Mouse (Mus musculus): ENCODE data around the gene Epha4.

Epha4 gene

GRCm38 (mm10) chr1:77514963-77515650 lies at the start of gene Epha4:
Gene Epha4 (minus strand): TSS chr1:77515088.
- no peak for DNase-seq (ENCODE audit: low read depth, low spot score)

- DNase-seq (ENCODE audit: low read depth, low spot score), result no peak
Measured at GRCm38 (mm10) chr1:77556199-77556598, 41.3 kb upstream of the Epha4 start.

DNA sequence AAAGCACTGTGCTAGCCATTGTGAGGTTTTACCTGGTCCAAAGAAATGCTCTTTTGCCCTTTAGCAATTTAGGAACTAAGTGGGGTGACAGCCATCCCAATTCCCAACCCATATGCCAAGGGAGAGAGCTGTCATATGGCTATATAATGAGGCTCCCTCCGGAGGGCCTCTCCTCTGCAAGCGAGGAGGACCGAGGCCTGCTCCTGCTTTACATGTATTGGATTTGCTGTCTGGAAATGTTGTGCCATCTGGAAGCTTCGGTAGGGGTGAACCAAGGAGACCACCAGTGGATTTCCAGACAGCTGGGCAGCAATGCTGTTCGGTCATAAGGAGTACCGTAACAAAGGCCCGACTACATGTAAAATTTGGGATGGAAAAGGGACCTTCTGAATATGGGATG lies 37.0 kb upstream of the Epha4 start:
- DNase-seq (ENCODE audit: low read depth, low spot score), result no peak

GRCm38 (mm10) chr1:77545722-77546121 lies 30.8 kb upstream of the Epha4 start:
- DNase-seq (ENCODE audit: low read depth, low spot score), result no peak

- no peak for DNase-seq (ENCODE audit: low read depth, low spot score)
Measured at GRCm38 (mm10) chr1:77545035-77545434, 30.1 kb upstream of the Epha4 start.

GRCm38 (mm10) chr1:77544279-77544678 lies 29.4 kb upstream of the Epha4 start:
- no peak for DNase-seq (ENCODE audit: low read depth, low spot score)

DNA sequence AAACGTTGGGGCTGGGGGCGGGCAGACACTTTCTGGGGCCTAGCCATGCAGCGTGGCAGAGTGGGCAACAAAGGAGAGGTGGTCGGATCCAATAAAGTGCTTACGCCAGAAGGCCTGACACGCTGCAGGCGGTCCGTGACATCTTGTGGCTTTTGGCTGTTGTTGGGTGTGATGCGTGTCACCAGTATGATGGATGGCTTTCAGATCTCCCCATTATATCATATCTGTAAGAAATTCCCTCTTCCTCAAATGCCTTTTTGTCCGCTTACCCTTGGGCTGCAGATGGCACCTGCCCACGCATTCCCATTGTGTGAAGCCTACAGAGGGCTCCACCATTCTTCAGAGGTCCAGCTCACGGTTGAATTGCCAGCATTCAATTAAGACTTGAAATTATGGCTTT lies 25.1 kb upstream of the Epha4 start:
- no peak for DNase-seq (ENCODE audit: low read depth, low spot score)

GRCm38 (mm10) chr1:77538559-77538958 lies 23.7 kb upstream of the Epha4 start:
- no peak for DNase-seq (ENCODE audit: low read depth, low spot score)

DNA sequence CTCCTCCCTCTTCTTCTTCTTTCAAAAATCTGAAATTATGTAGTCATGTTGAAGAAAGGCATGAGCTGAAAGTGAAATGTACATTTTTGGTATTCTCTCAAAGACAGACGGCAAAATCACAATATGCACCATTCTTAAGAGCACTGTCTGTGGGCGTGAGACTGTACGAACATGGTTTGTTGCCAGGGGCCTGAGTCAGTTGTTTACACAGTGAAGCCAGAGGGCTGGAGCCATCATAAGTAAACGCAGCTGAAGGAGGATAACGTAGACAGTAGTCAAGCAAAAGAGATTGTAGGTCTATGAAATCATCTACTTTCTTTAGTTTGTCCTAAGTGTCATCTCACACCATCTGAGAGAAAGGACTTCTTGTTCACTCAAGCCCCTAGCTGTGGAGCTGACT lies 21.0 kb upstream of the Epha4 start:
- DNase-seq (ENCODE audit: low read depth, low spot score), result no peak

- no peak for DNase-seq (ENCODE audit: low read depth, low spot score)
Measured at GRCm38 (mm10) chr1:77532576-77533183, 17.8 kb upstream of the Epha4 start.

DNA sequence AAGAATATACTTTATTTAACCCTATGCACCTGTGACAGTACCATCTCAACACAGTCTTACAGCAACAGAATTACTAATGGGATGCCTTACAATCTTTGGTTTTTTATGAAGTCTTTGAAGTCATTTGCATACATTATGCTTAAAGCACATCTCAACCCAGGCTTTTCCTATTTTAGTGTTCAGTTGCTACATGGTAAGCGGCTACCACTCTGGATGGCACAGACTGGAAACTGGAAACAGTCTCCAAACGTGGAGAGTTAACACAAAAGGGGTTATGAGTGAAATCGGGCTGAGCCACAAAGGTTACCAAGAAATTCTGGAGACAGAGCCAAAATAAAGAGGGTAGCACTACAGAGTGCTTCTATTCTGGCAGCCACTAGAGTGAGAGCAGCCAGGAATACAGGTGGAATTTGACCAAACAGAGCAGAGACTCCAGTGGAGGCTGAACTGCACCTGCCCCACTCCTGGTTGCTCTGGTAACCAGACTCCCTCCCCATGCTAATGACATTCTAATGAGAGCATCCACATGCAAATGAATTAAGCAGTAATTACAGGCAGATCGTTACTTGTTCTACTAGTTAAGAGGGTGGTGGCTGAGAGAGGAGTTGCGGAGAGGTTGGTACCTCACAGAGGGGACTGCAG lies 17.2 kb upstream of the Epha4 start:
- no peak for DNase-seq (ENCODE audit: low read depth, low spot score)

DNA sequence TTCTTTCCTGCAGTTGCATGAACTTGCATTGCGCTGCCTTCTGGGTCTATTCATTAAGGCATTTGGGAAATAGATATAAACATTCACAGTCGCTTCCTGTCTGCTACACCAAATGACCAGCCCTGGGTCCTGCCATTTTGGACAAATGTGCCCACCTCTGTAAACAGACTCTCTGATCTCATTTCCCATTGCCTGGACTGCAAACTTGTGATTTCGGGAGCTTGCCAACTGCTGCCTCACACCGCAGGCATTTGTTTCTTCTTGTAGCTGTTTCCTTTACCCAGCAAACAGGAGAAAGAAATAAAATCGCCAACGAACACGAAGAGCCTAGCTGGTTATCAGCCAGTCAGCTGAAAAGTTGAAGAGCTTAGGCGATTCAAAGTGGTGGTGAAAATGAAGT lies 10.2 kb upstream of the Epha4 start:
- DNase-seq (ENCODE audit: low read depth, low spot score), result no peak

- DNase-seq (ENCODE audit: low read depth, low spot score), result no peak
Measured at GRCm38 (mm10) chr1:77523354-77523753, 8.5 kb upstream of the Epha4 start.

DNA sequence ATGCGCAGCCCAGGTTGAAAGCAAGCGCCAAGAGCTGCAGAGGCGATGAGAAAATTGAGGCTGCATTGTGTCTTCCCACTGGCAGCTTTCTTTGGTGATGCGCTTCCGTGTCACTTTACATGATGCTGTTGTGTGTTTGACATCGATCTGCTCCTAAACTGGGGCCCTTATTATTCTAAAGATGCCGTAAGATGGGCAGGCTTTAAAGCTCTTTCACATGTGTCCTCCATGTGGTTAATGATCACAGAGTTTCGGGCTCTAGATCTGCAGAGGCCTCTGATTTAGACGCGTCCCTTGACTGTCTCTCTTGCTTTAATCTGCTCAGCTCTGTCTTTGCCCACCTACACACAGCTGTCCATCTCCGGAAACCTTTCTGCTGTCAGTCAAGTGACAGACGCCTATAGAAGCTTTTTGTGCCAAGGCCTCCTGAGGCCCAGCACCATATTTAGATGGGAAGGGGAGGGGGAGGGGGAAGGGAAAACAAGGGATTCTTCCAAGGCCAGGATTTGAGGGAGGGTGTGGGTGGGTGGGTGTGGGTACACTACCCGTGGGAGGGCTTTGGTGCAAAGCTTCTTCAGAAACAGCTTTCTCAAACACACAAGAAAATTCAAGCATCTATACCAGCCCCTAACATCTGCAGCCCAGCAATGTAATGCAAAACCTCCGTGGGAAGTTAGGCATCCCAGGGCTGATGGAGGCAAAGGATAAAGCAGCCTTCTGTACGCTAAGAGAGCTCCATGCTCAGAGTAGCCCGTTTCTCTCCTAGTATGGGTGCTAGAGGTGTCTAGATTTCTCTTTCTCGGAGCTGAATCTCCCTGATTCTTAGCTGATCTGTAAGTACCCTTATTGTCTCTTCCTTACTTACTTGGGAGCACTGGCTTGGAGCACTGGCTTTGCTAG lies 7.0 kb upstream of the Epha4 start:
- no peak for DNase-seq (ENCODE audit: low read depth, low spot score)

DNA sequence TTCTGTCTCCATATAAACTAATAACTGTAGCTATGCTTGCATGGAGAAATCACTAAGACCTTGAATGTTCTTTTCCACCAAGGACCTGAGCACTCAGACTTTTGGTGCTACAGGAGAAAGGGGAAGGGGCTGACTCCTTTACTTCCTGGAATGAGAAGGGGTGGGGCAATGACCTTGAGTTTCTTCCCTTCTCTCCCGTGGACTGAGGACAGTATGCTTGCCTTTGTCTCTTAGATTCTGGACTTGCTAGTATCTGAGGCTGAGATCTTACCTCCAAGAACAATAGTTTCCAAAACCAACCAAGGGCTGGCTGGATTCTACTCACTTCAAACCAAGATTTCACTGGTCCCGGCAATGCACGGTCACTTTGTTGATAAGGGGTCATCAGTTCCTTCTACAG lies 3.8 kb upstream of the Epha4 start:
- no peak for DNase-seq (ENCODE audit: low read depth, low spot score)

DNA sequence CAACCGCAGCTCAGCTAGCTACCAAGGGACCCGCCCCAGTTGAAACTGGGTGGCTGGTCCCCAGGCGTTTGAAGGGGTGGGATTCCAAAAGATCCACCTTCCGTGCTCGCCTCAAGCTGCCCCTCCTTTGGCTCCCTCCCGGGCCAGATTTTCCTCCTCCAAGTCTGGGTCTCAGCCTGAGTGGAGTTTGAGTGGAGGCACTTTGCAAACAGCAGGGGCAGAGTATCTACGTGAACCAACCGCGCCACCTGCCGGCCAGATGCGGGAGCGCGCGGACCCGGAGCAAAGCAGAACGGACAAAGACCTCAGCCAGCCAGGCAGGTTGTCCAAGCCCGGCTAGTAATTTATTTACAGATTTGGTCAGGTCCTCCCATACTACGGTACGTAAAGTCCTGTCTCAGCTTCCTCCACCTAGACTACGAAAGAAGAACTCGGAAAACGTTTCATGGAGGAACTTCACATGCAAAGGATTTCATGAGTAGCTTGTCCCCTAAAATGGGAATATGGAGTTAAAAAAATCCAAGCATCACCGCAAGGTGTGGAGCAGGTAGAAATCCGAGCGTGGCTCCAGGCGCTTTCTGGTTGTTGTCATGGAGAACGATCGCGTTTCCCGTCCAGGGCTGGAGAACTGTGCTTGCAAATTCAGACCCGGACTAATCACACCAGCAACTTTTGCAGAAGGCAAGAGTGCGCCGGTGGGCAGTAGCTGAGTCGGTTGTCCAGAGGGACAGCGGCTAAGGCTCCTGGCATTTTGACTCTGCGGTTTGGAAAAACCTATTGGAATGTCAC lies 1.5 kb upstream of the Epha4 start:
- peak; percentile 18 for DNase-seq (ENCODE audit: low read depth, low spot score)

GRCm38 (mm10) chr1:77515651-77515981 lies 728 bp upstream of the Epha4 start:
- DNase-seq (ENCODE audit: low read depth, low spot score), result no peak

DNA sequence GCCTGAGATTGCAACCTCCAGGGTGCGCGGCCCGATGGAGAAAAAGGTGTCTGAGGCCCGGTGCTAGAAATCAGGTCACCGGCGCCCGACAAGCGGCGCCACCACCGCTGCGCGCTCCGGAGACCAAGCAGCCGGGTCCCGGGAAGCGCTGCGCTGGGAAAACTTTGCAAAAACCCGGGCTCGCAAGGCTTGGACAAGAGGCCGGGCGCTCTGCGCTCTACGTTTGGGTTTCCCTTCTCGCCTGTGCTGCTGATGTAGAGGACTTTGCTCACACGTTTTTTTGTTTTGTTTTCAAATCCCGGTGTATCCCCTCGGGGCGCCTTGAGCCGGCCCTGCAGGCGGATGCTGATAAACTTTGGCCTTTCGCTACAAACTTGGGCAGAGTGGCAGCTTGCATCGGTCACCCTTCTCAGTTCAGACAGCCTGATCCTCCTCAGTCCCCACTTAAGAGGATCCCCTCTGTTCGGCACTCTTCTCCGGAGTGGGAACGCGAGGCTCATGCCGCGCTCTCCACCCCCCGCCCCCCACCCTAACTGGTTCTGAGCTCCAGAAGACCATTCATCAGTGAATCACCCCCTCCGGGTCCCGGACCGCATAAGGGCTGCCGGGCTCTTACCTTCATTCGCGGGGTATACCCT lies 444 bp downstream of the Epha4 start:
- no peak for DNase-seq (ENCODE audit: low read depth, low spot score)

GRCm38 (mm10) chr1:77513959-77514324 lies 946 bp downstream of the Epha4 start:
- DNase-seq (ENCODE audit: low read depth, low spot score), result no peak

GRCm38 (mm10) chr1:77513411-77513941 lies 1.4 kb downstream of the Epha4 start:
- DNase-seq (ENCODE audit: low read depth, low spot score), result no peak
